Mouse (Mus musculus) CH12.LX (cell line): ENCODE data around the gene Smyd3. TPM values are rescaled to one million over a fixed set of nuclear protein-coding genes. Genes with fewer than 3 reads are reported as not detected.
"Not testable (repeated sequence)": the region's sequence is repeated elsewhere in the genome, so short reads cannot be mapped to it uniquely, and the experiment has no call there.

Experiments used
- DNase-seq: peaks from one replicate; pipeline ENCODE4 v3.0.0-alpha.2; 2013; ENCODE audit errors: extremely low read depth
- H3K27ac ChIP-seq: 2 replicates; pipeline ENCODE4 v1.5.1; 2012; ENCODE audit warnings: low read depth, mild to moderate bottlenecking, control low read depth, moderate library complexity; ENCODE audit not compliant: insufficient read depth
- H3K27me3 ChIP-seq: replicated peaks from 2 replicates; pipeline ENCODE3; 2012; ENCODE audit warnings: inconsistent platforms
- H3K36me3 ChIP-seq, 2 experiments: replicated peaks in 1 of 2; 2 replicates each; pipeline versions ENCODE3 to v1.6.1; 2012; ENCODE audit warnings: inconsistent platforms in 1 of 2, low read length in 1 of 2, mild to moderate bottlenecking in 1 of 2, mixed read lengths in 1 of 2, moderate library complexity in 1 of 2; ENCODE audit not compliant: control insufficient read depth in 1 of 2, insufficient read depth in 1 of 2
- H3K4me1 ChIP-seq, 2 experiments: 2 replicates each; pipeline ENCODE4 v1.6.1; 2012; ENCODE audit warnings: inconsistent platforms in 1 of 2, moderate library complexity in 1 of 2; ENCODE audit not compliant: insufficient read depth in 2 of 2, control insufficient read depth in 1 of 2
- H3K4me2 ChIP-seq: 2 replicates; pipeline ENCODE4 v1.6.1; 2012; ENCODE audit warnings: low read depth, mild to moderate bottlenecking, control low read depth; ENCODE audit not compliant: poor library complexity, insufficient read depth, severe bottlenecking
- H3K4me3 ChIP-seq, 3 experiments: fragments of 150-350 bp in 1 of 3; sonication (generic) in 1 of 3; replicated peaks in 1 of 3; 2 replicates each; pipeline versions ENCODE3 to v1.5.1; 2011 to 2012; ENCODE audit warnings: low read depth in 2 of 3, low read length in 2 of 3, mild to moderate bottlenecking in 2 of 3, moderate library complexity in 2 of 3, control low read depth in 1 of 3, improper control_type of control experiment in 1 of 3, inconsistent platforms in 1 of 3, mixed read lengths in 1 of 3; ENCODE audit not compliant: poor library complexity in 1 of 3
- H3K79me2 ChIP-seq: replicated peaks from 2 replicates; pipeline ENCODE4 v1.6.1; 2012; ENCODE audit warnings: mild to moderate bottlenecking, moderate library complexity; ENCODE audit not compliant: control insufficient read depth, poor library complexity, insufficient read depth, severe bottlenecking; ENCODE audit errors: extremely low read depth
- H3K9ac ChIP-seq: 2 replicates; pipeline ENCODE4 v1.6.1; 2012; ENCODE audit warnings: low read depth, mild to moderate bottlenecking, control low read depth, moderate library complexity; ENCODE audit not compliant: insufficient read depth
- H3K9me3 ChIP-seq: replicated peaks from 2 replicates; pipeline ENCODE3; 2012; ENCODE audit warnings: low read length, inconsistent platforms, mixed read lengths
- BHLHE40 ChIP-seq: IDR thresholded peaks from 2 replicates; pipeline ENCODE4 v1.6.1; 2011; ENCODE audit warnings: mild to moderate bottlenecking, low read depth, low read length, improper control_type of control experiment
- CTCF ChIP-seq, 2 experiments: IDR thresholded peaks in 1 of 2; conservative IDR thresholded peaks in 1 of 2; 2 replicates each; pipeline ENCODE4 v1.5.1; 2011 to 2012; ENCODE audit warnings: low read depth in 2 of 2, low read length in 2 of 2, improper control_type of control experiment in 1 of 2, inconsistent platforms in 1 of 2, mild to moderate bottlenecking in 1 of 2, moderate library complexity in 1 of 2
- E2F4 ChIP-seq: IDR thresholded peaks from 2 replicates; pipeline ENCODE4 v1.6.1; 2011; ENCODE audit warnings: low read depth, low read length, improper control_type of control experiment; ENCODE audit not compliant: insufficient replicate concordance
- ELF1 ChIP-seq: IDR thresholded peaks from 2 replicates; pipeline ENCODE4 v1.6.1; 2014; ENCODE audit warnings: low read depth, mild to moderate bottlenecking, inconsistent platforms, low read length, improper control_type of control experiment
- EP300 ChIP-seq: IDR thresholded peaks from 2 replicates; pipeline ENCODE4 v1.6.1; 2011; ENCODE audit warnings: low read length, improper control_type of control experiment
- ETS1 ChIP-seq: conservative IDR thresholded peaks from 2 replicates; pipeline ENCODE4 v1.6.1; 2012; ENCODE audit warnings: low read depth, mild to moderate bottlenecking, inconsistent platforms, low read length, improper control_type of control experiment, moderate library complexity
- GABPA ChIP-seq: IDR thresholded peaks from 2 replicates; pipeline ENCODE4 v1.6.1; 2012; ENCODE audit warnings: low read depth, low read length, improper control_type of control experiment, inconsistent platforms; ENCODE audit not compliant: insufficient replicate concordance
- HCFC1 ChIP-seq: IDR thresholded peaks from 2 replicates; pipeline ENCODE4 v1.6.1; 2012; ENCODE audit warnings: low read depth, mild to moderate bottlenecking, inconsistent platforms, low read length, improper control_type of control experiment
- JUN ChIP-seq: IDR thresholded peaks from 2 replicates; pipeline ENCODE4 v1.6.1; 2011; ENCODE audit warnings: low read depth, mild to moderate bottlenecking, low read length, improper control_type of control experiment, moderate library complexity; ENCODE audit not compliant: insufficient read depth
- KAT2A ChIP-seq: IDR thresholded peaks from 2 replicates; pipeline ENCODE4 v1.6.1; 2012; ENCODE audit warnings: low read length, improper control_type of control experiment, inconsistent platforms; ENCODE audit not compliant: insufficient replicate concordance
- MAFK ChIP-seq: IDR thresholded peaks from 2 replicates; pipeline ENCODE4 v1.6.1; 2011; ENCODE audit warnings: low read length, improper control_type of control experiment; ENCODE audit not compliant: insufficient replicate concordance
- MAX ChIP-seq: IDR thresholded peaks from 2 replicates; pipeline ENCODE4 v1.6.1; 2011; ENCODE audit warnings: low read length, improper control_type of control experiment
- MAZ ChIP-seq: IDR thresholded peaks from 2 replicates; pipeline ENCODE4 v1.6.1; 2012; ENCODE audit warnings: low read depth, mild to moderate bottlenecking, inconsistent platforms, low read length, improper control_type of control experiment, moderate library complexity
- MEF2A ChIP-seq: IDR thresholded peaks from 2 replicates; pipeline ENCODE4 v1.6.1; 2014; ENCODE audit warnings: low read depth, mild to moderate bottlenecking, inconsistent platforms, low read length, improper control_type of control experiment, borderline replicate concordance
- MXI1 ChIP-seq: IDR thresholded peaks from 2 replicates; pipeline ENCODE4 v1.6.1; 2011; ENCODE audit warnings: mild to moderate bottlenecking, low read depth, low read length, improper control_type of control experiment
- MYC ChIP-seq: IDR thresholded peaks from 2 replicates; pipeline ENCODE4 v1.6.1; 2011; ENCODE audit warnings: low read depth, mild to moderate bottlenecking, improper control_type of control experiment, low read length
- NELFE ChIP-seq: IDR thresholded peaks from 2 replicates; pipeline ENCODE4 v1.6.1; 2011; ENCODE audit warnings: low read depth, low read length, improper control_type of control experiment
- NRF1 ChIP-seq: IDR thresholded peaks from 2 replicates; pipeline ENCODE4 v1.6.1; 2014; ENCODE audit warnings: low read depth, mild to moderate bottlenecking, inconsistent platforms, low read length, improper control_type of control experiment, moderate library complexity
- POLR2A ChIP-seq: IDR thresholded peaks from 2 replicates; pipeline ENCODE4 v1.6.1; 2011; ENCODE audit warnings: low read depth, mild to moderate bottlenecking, improper control_type of control experiment, low read length
- RAD21 ChIP-seq: IDR thresholded peaks from 2 replicates; pipeline ENCODE4 v1.6.1; 2011; ENCODE audit warnings: low read depth, mild to moderate bottlenecking, low read length, improper control_type of control experiment, moderate library complexity
- TBP ChIP-seq: conservative IDR thresholded peaks from 2 replicates; pipeline ENCODE4 v1.6.1; 2011; ENCODE audit warnings: low read depth, low read length, improper control_type of control experiment
- UBTF ChIP-seq: IDR thresholded peaks from 2 replicates; pipeline ENCODE4 v1.6.1; 2012; ENCODE audit warnings: low read depth, mild to moderate bottlenecking, inconsistent platforms, low read length, improper control_type of control experiment, moderate library complexity
- USF1 ChIP-seq: IDR thresholded peaks from 2 replicates; pipeline ENCODE4 v1.6.1; 2014; ENCODE audit warnings: low read depth, mild to moderate bottlenecking, inconsistent platforms, low read length, improper control_type of control experiment
- USF2 ChIP-seq: conservative IDR thresholded peaks from 2 replicates; pipeline ENCODE4 v1.6.1; 2011; ENCODE audit warnings: low read depth, low read length, improper control_type of control experiment
- ZC3H11A ChIP-seq: IDR thresholded peaks from 2 replicates; pipeline ENCODE4 v1.6.1; 2012; ENCODE audit warnings: low read depth, mild to moderate bottlenecking, inconsistent platforms, low read length, improper control_type of control experiment
- ZKSCAN1 ChIP-seq: IDR thresholded peaks from 2 replicates; pipeline ENCODE4 v1.6.1; 2012; ENCODE audit warnings: low read depth, inconsistent platforms, low read length, improper control_type of control experiment, borderline replicate concordance
- ZMIZ1 ChIP-seq: IDR thresholded peaks from 2 replicates; pipeline ENCODE4 v1.6.1; 2012; ENCODE audit warnings: low read depth, mild to moderate bottlenecking, inconsistent platforms, low read length, improper control_type of control experiment
- ZNF384 ChIP-seq: IDR thresholded peaks from 2 replicates; pipeline ENCODE4 v1.6.1; 2012; ENCODE audit warnings: low read depth, low read length, improper control_type of control experiment, inconsistent platforms
- dilution Hi-C: fragments of 300-500 bp; cut with MboI; formaldehyde crosslinking; loops from 2 replicates; pipeline ENCODE4 v1.14.3; 2020; ENCODE audit warnings: low sequenced_read_pairs; ENCODE audit not compliant: extremely low pct_unique_long_range_greater_than_20kb, extremely low pct_ligation_motif_present
- in situ Hi-C: fragments of 300-500 bp; cut with MboI; formaldehyde crosslinking; loops from 3 replicates; pipeline ENCODE4 v1.14.3; 2019; ENCODE audit warnings: low sequenced_read_pairs, low pct_ligation_motif_present, low pct_unique_long_range_greater_than_20kb, mixed read lengths
- polyA plus RNA-seq: library from polyadenylated mRNA; unstranded; fragments of >175 nt; gene quantifications from 2 replicates; pipeline ENCODE4 v1.2.1, GENCODE M21; 2012; ENCODE audit warnings: low read depth; ENCODE audit not compliant: insufficient read length
- total RNA-seq, 2 experiments: library from RNA; depleted of rRNA; stranded (reverse); fragments of 300-350 nt in 1 of 2; fragments of >200 nt in 1 of 2; gene quantifications; 2 replicates each; pipeline ENCODE4 v1.2.3; 2012 to 2014

Gene Smyd3
- total and polyA plus RNA-seq, 3 experiments: 11.4 to 12.5 (median 11.8) TPM

DNA sequence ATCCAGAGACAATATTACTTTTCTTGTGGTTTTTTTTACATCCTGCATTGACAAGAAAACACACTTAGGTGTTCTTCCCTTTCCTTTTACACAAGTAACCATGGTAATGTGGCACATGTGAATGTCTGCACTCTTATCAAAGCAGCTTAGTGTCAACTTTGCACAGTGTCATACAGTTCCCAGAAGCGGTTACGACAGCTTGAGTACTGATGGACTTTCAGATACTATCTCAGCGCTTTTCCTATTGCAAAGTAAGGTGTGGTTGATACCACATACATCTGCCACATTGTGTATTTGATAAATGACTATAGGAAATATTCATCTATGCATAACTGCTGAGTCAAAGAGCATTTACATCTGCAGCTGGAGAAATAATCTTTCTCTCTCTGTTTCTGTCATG lies 348.1 kb downstream of the Smyd3 start:
- no peaks in the 10 kb centered on the region for H3K27me3 ChIP-seq
- H3K4me3 ChIP-seq: no peak overlapping the region
- H3K4me2 ChIP-seq: no peak overlapping the region
- no peaks in the 10 kb centered on the region for H3K79me2 ChIP-seq
- no peak for TF ChIP-seq ETS1
- TF ChIP-seq TBP: no peak
- TF ChIP-seq MAZ: no peak
- no peak for TF ChIP-seq EP300
- no peak for TF ChIP-seq MYC
- TF ChIP-seq HCFC1: no peak
- no peak for TF ChIP-seq ZKSCAN1
- TF ChIP-seq E2F4: no peak
- no peak for TF ChIP-seq ZMIZ1
- no peak for TF ChIP-seq USF2
- no peak for TF ChIP-seq ZC3H11A
- TF ChIP-seq MXI1: no peak
- no peak for TF ChIP-seq NRF1
- TF ChIP-seq ZNF384: no peak
- TF ChIP-seq POLR2A: no peak
- TF ChIP-seq JUN: no peak
- TF ChIP-seq KAT2A: no peak
- TF ChIP-seq MEF2A: no peak
- in situ Hi-C loops (no loop called here), dilution Hi-C loops (no loop called here)
- no peak overlapping the region for H3K27ac ChIP-seq
- no peak overlapping the region for H3K9ac ChIP-seq
- peaks cover 9% of the 10 kb centered on the region for H3K9me3 ChIP-seq
- no peak for DNase-seq
- H3K36me3 ChIP-seq: no peaks in the 10 kb centered on the region
- H3K4me1 ChIP-seq: no peaks in the 10 kb centered on the region

GRCm38 (mm10) chr1:179169161-179169560 lies 348.7 kb downstream of the Smyd3 start:
- Histone ChIP-seq H3K27me3 (no peaks in the 10 kb centered on the region), H3K4me1 (no peaks in the 10 kb centered on the region), H3K4me3 (no peak overlapping the region), H3K9ac (no peak overlapping the region), H3K27ac (no peak overlapping the region), H3K9me3 (peaks cover 15% of the 10 kb centered on the region), H3K36me3 (no peaks in the 10 kb centered on the region), H3K4me2 (no peak overlapping the region), H3K79me2 (no peaks in the 10 kb centered on the region)
- in situ Hi-C loops (no loop called here), dilution Hi-C loops (no loop called here)
- DNase-seq: no peak
- TF ChIP-seq NRF1: no peak
- TF ChIP-seq BHLHE40: no peak
- TF ChIP-seq MAX: no peak
- TF ChIP-seq ZMIZ1: no peak
- no peak for TF ChIP-seq MEF2A
- no peak for TF ChIP-seq NELFE
- no peak for TF ChIP-seq MAFK
- no peak for TF ChIP-seq ELF1
- no peak for TF ChIP-seq JUN
- TF ChIP-seq ZNF384: no peak
- TF ChIP-seq E2F4: no peak
- TF ChIP-seq ETS1: no peak
- no peak for TF ChIP-seq EP300
- no peak for TF ChIP-seq USF1
- no peak for TF ChIP-seq CTCF (conservative IDR thresholded peaks at IDR 0.05 in 1 of 2, IDR thresholded peaks at IDR 0.05 in 1 of 2; ENCODE audit: low read depth in 2 of 2, low read length in 2 of 2)
- TF ChIP-seq MXI1: no peak
- TF ChIP-seq GABPA: no peak
- TF ChIP-seq UBTF: no peak
- no peak for TF ChIP-seq RAD21

- H3K9me3 ChIP-seq: peaks cover 18% of the 10 kb centered on the region
- H3K4me1 ChIP-seq, dilution Hi-C loops, in situ Hi-C loops, H3K4me3 ChIP-seq, H3K79me2 ChIP-seq, H3K9ac ChIP-seq, DNase-seq, H3K4me2 ChIP-seq, H3K27me3 ChIP-seq, H3K27ac ChIP-seq, H3K36me3 ChIP-seq: not testable (repeated sequence)
Measured at GRCm38 (mm10) chr1:179164219-179164618, 353.6 kb downstream of the Smyd3 start.
